Mouse (Mus musculus): ENCODE measurements around the gene Nfe2. TPM values are rescaled to one million over a fixed set of nuclear protein-coding genes. Genes with fewer than 3 reads are reported as not detected.
A peak's percentile ranks its signal among the peaks of the same experiment; 100 is the strongest.

Nfe2 gene
- polyA plus RNA-seq, 1 experiment from 2014 or later: 89.1 TPM

DNA sequence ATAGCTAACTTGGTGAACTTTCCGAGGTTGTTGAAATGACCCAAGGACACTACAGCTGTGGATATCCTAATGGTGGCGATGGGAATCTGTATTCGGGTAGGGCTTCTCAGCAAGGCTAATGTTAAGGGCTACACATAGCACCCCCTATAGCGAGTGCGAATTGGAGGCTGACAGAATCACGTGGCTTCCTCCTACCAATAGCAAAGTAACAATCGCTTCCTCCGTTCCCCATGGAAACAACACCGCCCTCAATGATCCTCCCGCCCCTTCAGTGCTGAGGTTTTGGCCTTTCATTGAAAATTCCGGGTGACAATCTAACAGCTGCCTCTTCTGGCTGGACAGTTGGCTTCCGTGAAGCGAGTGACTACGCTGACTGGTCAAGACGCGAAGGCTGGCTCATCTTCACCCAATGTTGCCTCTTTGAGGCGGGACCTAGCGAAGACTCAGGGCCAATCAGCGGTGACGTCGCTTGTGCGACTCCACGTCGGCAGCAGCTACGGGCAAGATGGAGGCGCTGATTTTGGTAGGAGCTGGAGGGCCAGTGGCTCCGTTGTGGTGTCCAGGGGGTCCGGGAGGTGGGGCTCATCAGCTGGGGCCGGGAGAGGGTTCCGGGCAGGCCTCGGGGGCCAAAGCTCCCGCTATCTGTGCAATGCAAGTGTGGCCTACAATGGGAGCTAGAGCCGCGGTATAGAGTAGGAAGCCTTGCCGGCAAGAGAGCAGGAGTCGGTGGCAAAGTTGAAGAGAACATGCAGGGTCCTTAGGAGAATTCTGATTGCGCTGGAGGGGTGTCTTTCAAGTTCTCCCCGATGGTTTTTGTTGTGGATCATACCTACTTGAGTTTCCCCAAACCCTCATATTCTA is 14.4 kb upstream of the Nfe2 start, which contains the start of gene Copz1:
Copz1 (plus strand) TSS at position 296 of the 861 bp plus-strand sequence.
- peak; percentile 99 for ATAC-seq
- peak within 1 kb of the TSS; percentile 77 for H3K27ac ChIP-seq (ENCODE audit: low read depth)
- WGBS (ENCODE audit: insufficient replicate concordance): under 1% methylated on average over 38 of the region's 38 CpGs

DNA sequence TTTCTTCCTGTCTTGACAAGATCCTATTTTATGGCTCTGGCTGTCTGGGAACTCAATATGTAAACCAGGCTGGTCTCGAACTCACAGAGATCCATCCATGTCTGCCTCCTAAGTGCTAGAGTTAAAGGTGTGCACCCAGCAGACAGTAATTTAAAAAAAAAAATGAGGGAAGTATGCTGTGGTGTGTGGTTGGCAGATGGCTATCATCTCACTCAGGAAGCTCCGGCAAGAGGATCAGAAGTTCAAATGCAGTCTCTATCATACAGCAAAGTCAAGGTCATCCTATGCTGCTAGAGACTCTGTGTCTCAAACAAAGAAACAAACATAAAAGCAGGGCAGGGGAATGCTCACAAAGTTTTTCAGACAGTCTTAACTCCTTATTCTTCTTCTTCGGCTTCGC is 10.7 kb upstream of the Nfe2 start:
- no peak overlapping the region for H3K4me2 ChIP-seq (ENCODE audit: low read depth, low read length)
- WGBS (ENCODE audit: insufficient replicate concordance): 55% methylated on average over 4 of the region's 4 CpGs
- no peak overlapping the region for H3K9ac ChIP-seq (replicated peaks)
- H3K4me1 ChIP-seq (ENCODE audit: insufficient read depth): peaks cover 5% of the 10 kb centered on the region
- no peaks in the 10 kb centered on the region for H3K9me3 ChIP-seq (ENCODE audit: low read length)
- H3K4me3 ChIP-seq (ENCODE audit: low read depth, low read length): no peak overlapping the region
- H3K27me3 ChIP-seq (ENCODE audit: insufficient read depth, low read length): no peaks in the 10 kb centered on the region
- TF ChIP-seq CTCF (IDR thresholded peaks at IDR 0.05; ENCODE audit: low read depth) (no peak), EP300 (IDR thresholded peaks at IDR 0.05; ENCODE audit: low read depth) (no peak)
- no peaks in the 10 kb centered on the region for H3K36me3 ChIP-seq (replicated peaks; ENCODE audit: insufficient read depth, low read length)
- H3K27ac ChIP-seq (ENCODE audit: low read depth): no peak overlapping the region
- ATAC-seq (no peak), DNase-seq (no peak)

More for the DNA sequence above, 14.4 kb upstream of the Nfe2 start, which contains the start of gene Copz1:
- Histone ChIP-seq H3K27me3 (ENCODE audit: insufficient read depth, low read length) (no peaks in the 10 kb centered on the region), H3K4me1 (ENCODE audit: insufficient read depth) (peaks cover 25% of the 10 kb centered on the region), H3K36me3 (replicated peaks; ENCODE audit: insufficient read depth, low read length) (peaks cover 1% of the 10 kb centered on the region; the same call in 1 of the 2 replicates), H3K4me3 (ENCODE audit: low read depth, low read length) (peak within 1 kb of the TSS; percentile 85), H3K9me3 (ENCODE audit: low read length) (no peaks in the 10 kb centered on the region), H3K9ac (replicated peaks) (peak within 1 kb of the TSS; percentile 89), H3K4me2 (ENCODE audit: low read depth, low read length) (peak within 1 kb of the TSS; percentile 71)
- peak; percentile 60 for TF ChIP-seq CTCF (IDR thresholded peaks at IDR 0.05; ENCODE audit: low read depth)
- no peak for TF ChIP-seq EP300 (IDR thresholded peaks at IDR 0.05; ENCODE audit: low read depth)
- DNase-seq: peak; percentile 93

DNA sequence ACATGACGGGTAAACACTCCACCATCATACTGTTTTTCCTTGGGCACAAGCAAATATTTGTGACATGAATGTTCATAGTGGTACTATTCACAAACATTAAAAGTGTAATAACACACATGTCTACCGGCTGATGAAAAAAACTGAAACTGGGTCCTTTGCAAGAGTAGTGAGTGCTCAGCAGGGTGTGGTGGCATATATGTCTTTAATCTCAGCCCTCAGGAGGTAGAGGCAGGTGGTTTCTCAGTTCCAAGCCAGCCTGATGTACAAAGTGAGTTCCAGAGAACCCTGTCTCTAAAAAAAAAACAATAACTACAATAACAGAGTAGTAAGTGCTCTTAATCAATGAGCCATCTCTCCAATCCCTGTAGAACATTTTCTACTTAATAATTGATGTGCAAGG is 6.6 kb upstream of the Nfe2 start:
- Histone ChIP-seq H3K27me3 (ENCODE audit: insufficient read depth, low read length) (no peaks in the 10 kb centered on the region), H3K9me3 (ENCODE audit: low read length) (no peaks in the 10 kb centered on the region), H3K27ac (ENCODE audit: low read depth) (no peak overlapping the region), H3K4me1 (ENCODE audit: insufficient read depth) (peaks cover 11% of the 10 kb centered on the region), H3K4me2 (ENCODE audit: low read depth, low read length) (no peak overlapping the region), H3K9ac (replicated peaks) (no peak overlapping the region), H3K36me3 (replicated peaks; ENCODE audit: insufficient read depth, low read length) (no peaks in the 10 kb centered on the region), H3K4me3 (ENCODE audit: low read depth, low read length) (no peak overlapping the region)
- WGBS (ENCODE audit: insufficient replicate concordance): 74% methylated on average over 2 of the region's 2 CpGs
- DNase-seq (no peak), ATAC-seq (no peak)
- TF ChIP-seq EP300 (IDR thresholded peaks at IDR 0.05; ENCODE audit: low read depth) (no peak), CTCF (IDR thresholded peaks at IDR 0.05; ENCODE audit: low read depth) (no peak)

DNA sequence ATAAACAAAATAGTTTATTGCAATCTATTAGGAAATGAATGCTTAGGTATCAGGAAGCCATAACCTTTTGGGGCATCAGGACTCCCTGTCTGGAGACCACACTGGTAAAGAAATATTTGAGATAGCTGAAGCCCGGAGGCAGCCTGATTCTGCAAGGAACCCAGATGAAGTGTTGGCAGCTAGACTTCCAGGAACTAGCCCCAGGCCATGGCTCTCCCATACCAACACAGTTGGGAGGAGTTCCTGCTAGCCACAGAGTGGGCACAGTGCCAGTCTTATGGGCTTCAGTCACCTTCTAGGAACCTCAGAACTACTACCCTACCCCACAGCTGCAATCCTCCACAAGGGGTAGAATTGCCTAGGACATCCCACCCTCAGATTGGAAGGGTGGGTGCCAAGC is 1.8 kb upstream of the Nfe2 start:
- Histone ChIP-seq H3K4me2 (ENCODE audit: low read depth, low read length) (peak overlapping the region; percentile 51), H3K4me1 (ENCODE audit: insufficient read depth) (peaks cover 39% of the 10 kb centered on the region), H3K9me3 (ENCODE audit: low read length) (no peaks in the 10 kb centered on the region), H3K9ac (replicated peaks) (peak overlapping the region; percentile 14), H3K27ac (ENCODE audit: low read depth) (peak overlapping the region; percentile 91), H3K36me3 (replicated peaks; ENCODE audit: insufficient read depth, low read length) (no peaks in the 10 kb centered on the region), H3K27me3 (ENCODE audit: insufficient read depth, low read length) (no peaks in the 10 kb centered on the region), H3K4me3 (ENCODE audit: low read depth, low read length) (no peak overlapping the region)
- ATAC-seq (no peak), DNase-seq (peak; percentile 66)
- WGBS (ENCODE audit: insufficient replicate concordance): 32% methylated on average over 1 of the region's 1 CpGs
- no peak for TF ChIP-seq CTCF (IDR thresholded peaks at IDR 0.05; ENCODE audit: low read depth)
- no peak for TF ChIP-seq EP300 (IDR thresholded peaks at IDR 0.05; ENCODE audit: low read depth)

DNA sequence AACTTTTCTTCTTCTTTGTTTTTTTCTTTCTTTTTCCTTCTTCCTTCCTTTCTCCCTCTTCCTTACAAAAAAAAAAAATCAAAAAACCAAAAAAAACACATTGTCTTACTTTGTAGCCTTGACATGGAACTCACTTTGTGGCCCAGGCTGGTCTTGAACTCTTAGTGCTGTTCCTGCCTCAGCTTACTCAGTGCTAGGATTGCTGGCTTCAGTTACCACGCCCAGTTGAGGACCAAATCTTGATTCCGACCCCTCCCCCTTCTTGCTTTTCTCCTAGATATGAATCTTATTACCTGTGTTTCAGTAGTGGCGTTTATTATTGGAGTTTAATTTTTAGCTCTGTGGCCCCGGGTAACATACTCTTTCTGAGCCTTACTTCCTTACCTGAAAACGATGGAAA is 959 bp upstream of the Nfe2 start:
- no peaks in the 10 kb centered on the region for H3K27me3 ChIP-seq (ENCODE audit: insufficient read depth, low read length)
- DNase-seq: no peak
- H3K9ac ChIP-seq (replicated peaks): peak overlapping the region; percentile 83; the same call in 1 of the 2 replicates
- 45% methylated on average over 5 of the region's 5 CpGs for WGBS (ENCODE audit: insufficient replicate concordance)
- no peak for TF ChIP-seq EP300 (IDR thresholded peaks at IDR 0.05; ENCODE audit: low read depth)
- TF ChIP-seq CTCF (IDR thresholded peaks at IDR 0.05; ENCODE audit: low read depth): no peak
- peak overlapping the region; percentile 67; the same call in 1 of the 2 replicates for H3K4me3 ChIP-seq (ENCODE audit: low read depth, low read length)
- peaks cover 39% of the 10 kb centered on the region for H3K4me1 ChIP-seq (ENCODE audit: insufficient read depth)
- H3K36me3 ChIP-seq (replicated peaks; ENCODE audit: insufficient read depth, low read length): no peaks in the 10 kb centered on the region
- peak overlapping the region; percentile 91 for H3K27ac ChIP-seq (ENCODE audit: low read depth)
- H3K9me3 ChIP-seq (ENCODE audit: low read length): no peaks in the 10 kb centered on the region
- ATAC-seq: no peak
- peak overlapping the region; percentile 81 for H3K4me2 ChIP-seq (ENCODE audit: low read depth, low read length)

DNA sequence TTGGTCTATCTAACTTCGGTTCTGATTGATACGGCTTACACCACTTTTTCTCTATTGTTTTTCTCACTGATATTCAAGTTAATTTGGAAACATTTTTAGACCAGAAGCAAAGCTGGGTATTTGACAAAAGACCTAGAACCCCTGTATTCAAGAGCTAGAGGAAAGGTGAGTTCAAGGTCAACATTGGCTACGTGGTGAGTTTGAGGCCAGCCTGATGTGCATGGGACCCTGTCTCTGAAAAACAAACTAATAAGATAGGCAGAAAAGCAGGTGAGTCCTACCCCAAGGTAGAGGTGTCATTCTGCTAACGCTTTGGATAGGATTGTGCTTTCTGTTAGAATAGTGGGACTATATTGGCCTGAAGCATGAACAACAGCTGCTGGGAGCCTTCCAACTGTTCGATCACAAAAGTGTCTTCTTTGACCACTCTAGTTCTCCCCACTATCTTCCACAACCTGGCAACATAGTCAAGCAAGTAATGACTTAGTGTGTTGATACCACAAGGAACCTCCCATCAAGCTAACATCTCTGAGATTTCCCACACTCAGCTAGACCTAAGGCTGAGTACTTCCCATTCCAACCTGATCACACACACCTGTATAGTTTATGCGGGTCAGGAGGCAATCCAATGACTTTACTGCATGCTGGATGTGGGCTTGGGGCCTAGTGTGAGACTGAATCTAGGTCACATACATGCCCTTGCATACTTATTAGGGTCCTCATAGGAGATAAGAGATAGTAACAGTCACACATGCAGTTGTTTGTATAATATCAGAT is 1.8 kb downstream of the Nfe2 start:
- 71% methylated on average over 6 of the region's 6 CpGs for WGBS (ENCODE audit: insufficient replicate concordance)
- H3K36me3 ChIP-seq (replicated peaks; ENCODE audit: insufficient read depth, low read length): 0 out of 2 replicates have a peak, but pooled peaks cover 5% of the 10 kb centered on the region
- peak overlapping the region; percentile 83 for H3K9ac ChIP-seq (replicated peaks)
- ATAC-seq: no peak
- H3K27ac ChIP-seq (ENCODE audit: low read depth): peak overlapping the region; percentile 91
- no peak for DNase-seq
- H3K9me3 ChIP-seq (ENCODE audit: low read length): no peaks in the 10 kb centered on the region
- no peak for TF ChIP-seq CTCF (IDR thresholded peaks at IDR 0.05; ENCODE audit: low read depth)
- TF ChIP-seq EP300 (IDR thresholded peaks at IDR 0.05; ENCODE audit: low read depth): 0 out of 2 replicates have a peak, but pooled peaks have one; percentile 6
- H3K4me1 ChIP-seq (ENCODE audit: insufficient read depth): peaks cover 53% of the 10 kb centered on the region
- peak overlapping the region; percentile 81 for H3K4me2 ChIP-seq (ENCODE audit: low read depth, low read length)
- peak overlapping the region; percentile 67 for H3K4me3 ChIP-seq (ENCODE audit: low read depth, low read length)
- H3K27me3 ChIP-seq (ENCODE audit: insufficient read depth, low read length): no peaks in the 10 kb centered on the region

Measured in liver, postnatal 0 days (tissue).